Mouse (Mus musculus): ENCODE data around the gene Wwp2. TPM values are rescaled to one million over a fixed set of nuclear protein-coding genes. Genes with fewer than 3 reads are reported as not detected.

Wwp2 gene
- polyA plus RNA-seq, 1 experiment, result 43.7 TPM

DNA sequence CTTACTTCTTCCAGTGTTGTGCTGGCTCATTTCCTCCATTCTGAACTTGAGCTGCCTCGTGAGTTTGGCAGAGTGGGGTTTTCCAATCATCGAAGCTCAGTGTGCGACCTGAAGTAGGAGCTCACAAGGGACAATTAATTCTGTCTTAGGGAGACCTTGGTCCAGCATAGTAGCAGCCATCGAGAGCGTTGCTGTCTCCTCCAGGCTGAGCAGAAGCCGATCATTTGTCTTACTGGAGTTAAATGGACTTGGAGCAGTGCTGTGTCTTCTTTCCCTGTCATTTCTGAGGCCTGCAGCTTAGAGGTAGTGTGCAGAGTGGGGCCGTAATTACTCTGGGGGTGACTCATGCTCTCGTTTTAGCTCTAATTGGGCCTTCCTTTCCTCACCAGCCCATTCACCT, 62.6 kb downstream of the Wwp2 start:
- peaks cover 31% of the 10 kb centered on the region for H3K4me1 ChIP-seq (ENCODE audit: control insufficient read depth, insufficient read depth, low read length)

DNA sequence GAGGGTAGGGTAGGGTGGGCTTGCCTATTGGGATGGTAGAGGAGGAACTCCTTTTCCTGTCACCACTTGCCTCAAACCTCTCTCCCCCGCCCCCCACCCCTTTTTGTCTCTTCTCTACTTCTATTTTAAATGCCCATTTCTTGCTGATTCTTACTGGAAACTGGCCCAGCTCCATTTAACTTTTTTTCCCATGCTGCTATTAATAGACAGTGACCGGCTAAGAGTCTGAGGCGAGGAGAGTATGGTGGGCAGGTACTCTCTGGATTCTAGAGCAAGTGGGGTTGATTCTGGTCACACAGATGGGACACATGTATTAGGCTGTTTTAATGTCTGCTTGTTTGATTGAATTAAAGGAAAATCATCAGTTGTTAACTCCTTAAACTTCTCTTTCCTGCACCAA, 63.4 kb downstream of the Wwp2 start:
- no peak overlapping the region for H3K4me3 ChIP-seq (ENCODE audit: insufficient read depth, low read length)
- H3K4me1 ChIP-seq (ENCODE audit: control insufficient read depth, insufficient read depth, low read length), result peaks cover 34% of the 10 kb centered on the region
- peak overlapping the region; percentile 91 for H3K27ac ChIP-seq (ENCODE audit: insufficient read depth, low read length)
- TF ChIP-seq CTCF (IDR thresholded peaks at IDR 0.05; ENCODE audit: borderline replicate concordance, insufficient read depth, low read length) (no peak), POLR2A (IDR thresholded peaks at IDR 0.05; ENCODE audit: low read depth, low read length) (no peak)

More for the DNA sequence above, 62.6 kb downstream of the Wwp2 start:
- TF ChIP-seq CTCF (IDR thresholded peaks at IDR 0.05; ENCODE audit: borderline replicate concordance, insufficient read depth, low read length) (no peak), POLR2A (IDR thresholded peaks at IDR 0.05; ENCODE audit: low read depth, low read length) (0 out of 2 replicates have a peak, but pooled peaks have one; percentile 36)
- no peak overlapping the region for H3K4me3 ChIP-seq (ENCODE audit: insufficient read depth, low read length)
- H3K27ac ChIP-seq (ENCODE audit: insufficient read depth, low read length), result peak overlapping the region; percentile 91

DNA sequence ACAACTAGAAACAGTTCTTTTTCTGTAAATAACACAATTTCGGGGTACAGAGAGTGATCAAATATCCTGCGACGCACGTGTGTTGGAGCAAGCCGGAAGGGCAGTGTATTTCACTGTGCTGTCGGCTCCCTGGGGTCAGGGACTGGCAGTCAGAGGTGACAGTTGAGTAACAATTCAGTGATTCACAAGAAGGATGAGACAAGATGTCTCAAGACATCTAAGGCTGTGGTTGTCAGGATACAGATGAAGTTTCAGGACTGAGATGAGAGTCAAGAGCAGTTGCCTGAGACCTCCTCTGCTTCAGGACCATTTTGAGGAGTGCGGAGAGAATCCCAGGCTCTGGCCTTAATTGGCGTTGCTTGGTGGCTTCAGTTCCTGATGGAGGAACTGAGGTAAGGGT, 66.2 kb downstream of the Wwp2 start:
- peak overlapping the region; percentile 94 for H3K27ac ChIP-seq (ENCODE audit: insufficient read depth, low read length)
- TF ChIP-seq CTCF (IDR thresholded peaks at IDR 0.05; ENCODE audit: borderline replicate concordance, insufficient read depth, low read length), result no peak
- H3K4me3 ChIP-seq (ENCODE audit: insufficient read depth, low read length), result no peak overlapping the region
- H3K4me1 ChIP-seq (ENCODE audit: control insufficient read depth, insufficient read depth, low read length), result peaks cover 34% of the 10 kb centered on the region

DNA sequence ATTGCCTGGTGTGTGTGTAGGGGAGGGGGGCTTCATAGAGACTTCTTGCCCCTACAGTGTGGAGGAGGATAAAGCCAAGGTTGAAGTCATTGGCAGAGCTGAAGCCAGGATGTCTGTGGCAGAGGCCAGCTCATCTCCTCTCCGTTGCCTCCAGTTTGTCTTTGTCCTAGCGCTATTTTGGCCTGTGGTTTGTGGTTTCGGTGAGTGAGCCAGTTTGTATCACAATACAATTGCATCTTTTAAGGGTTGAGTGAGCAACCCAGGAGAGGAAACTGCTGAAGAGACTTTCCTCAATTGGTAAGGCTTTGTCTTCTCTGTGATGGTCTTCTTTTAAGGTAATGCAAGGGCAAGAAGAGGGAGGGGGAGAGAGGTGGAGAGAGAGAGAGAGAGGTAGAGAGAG, 66.8 kb downstream of the Wwp2 start:
- Histone ChIP-seq H3K27ac (ENCODE audit: insufficient read depth, low read length) (peak overlapping the region; percentile 94), H3K4me1 (ENCODE audit: control insufficient read depth, insufficient read depth, low read length) (peaks cover 29% of the 10 kb centered on the region), H3K4me3 (ENCODE audit: insufficient read depth, low read length) (no peak overlapping the region)
- TF ChIP-seq CTCF (IDR thresholded peaks at IDR 0.05; ENCODE audit: borderline replicate concordance, insufficient read depth, low read length) (no peak), POLR2A (IDR thresholded peaks at IDR 0.05; ENCODE audit: low read depth, low read length) (no peak)

DNA sequence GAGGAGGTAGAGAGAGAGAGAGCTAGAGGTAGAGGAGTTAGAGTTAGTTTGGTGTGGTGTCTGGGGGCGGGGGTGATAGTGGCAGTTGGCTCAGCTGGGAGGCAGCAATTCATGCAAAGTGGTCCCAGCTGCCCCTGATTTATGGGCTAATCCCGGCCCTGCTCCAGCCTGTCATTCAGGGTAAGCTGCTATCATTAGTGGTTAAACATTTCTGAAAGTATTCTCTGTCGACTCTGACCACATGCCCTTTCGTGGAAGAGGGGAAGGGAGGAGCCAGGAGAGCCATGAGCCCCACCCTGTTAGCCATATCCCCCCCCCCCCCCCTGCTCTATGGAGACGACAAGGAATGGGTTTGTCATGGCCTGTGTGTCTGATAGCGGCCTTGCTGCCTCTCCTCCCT, 67.2 kb downstream of the Wwp2 start:
- TF ChIP-seq CTCF (IDR thresholded peaks at IDR 0.05; ENCODE audit: borderline replicate concordance, insufficient read depth, low read length) (no peak), POLR2A (IDR thresholded peaks at IDR 0.05; ENCODE audit: low read depth, low read length) (0 out of 2 replicates have a peak, but pooled peaks have one; percentile 12)
- Histone ChIP-seq H3K4me1 (ENCODE audit: control insufficient read depth, insufficient read depth, low read length) (peaks cover 27% of the 10 kb centered on the region), H3K27ac (ENCODE audit: insufficient read depth, low read length) (peak overlapping the region; percentile 94), H3K4me3 (ENCODE audit: insufficient read depth, low read length) (no peak overlapping the region)

DNA sequence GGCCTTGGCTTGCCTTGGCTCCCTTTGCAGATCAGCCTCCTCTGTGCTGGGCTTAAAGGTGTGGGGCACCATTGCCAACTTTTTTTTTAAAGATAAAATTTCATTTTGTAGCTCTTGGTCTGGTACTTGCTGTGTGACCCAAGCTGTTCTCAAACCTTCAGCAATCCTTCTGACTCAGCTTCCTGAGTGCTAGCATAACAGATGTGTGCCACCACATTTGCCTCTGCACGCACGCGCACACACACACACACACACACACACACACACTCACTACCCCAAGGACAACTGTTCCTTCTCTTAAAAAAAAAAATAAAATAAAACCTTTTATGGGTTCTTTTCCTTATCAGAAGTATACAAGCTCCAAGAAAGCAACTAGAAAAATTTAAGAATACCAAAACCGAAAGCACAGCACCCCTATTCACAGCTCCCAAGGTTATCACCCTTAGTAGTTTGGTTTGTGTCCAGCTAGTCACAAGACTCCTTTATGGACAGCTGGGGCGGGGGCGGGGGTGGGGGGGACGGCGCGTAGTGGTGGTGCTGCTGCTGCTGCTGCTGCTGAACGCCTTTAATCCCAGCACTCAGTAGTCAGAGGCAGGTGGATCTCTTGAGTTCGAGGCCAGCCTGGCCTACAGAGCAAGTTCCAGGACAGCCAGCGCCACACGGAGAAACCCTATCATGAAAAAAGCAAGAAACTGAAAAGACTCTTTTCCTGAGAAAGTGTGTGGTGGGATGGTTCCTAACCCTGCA, 68.2 kb downstream of the Wwp2 start:
- peak overlapping the region; percentile 94 for H3K27ac ChIP-seq (ENCODE audit: insufficient read depth, low read length)
- no peak for TF ChIP-seq CTCF (IDR thresholded peaks at IDR 0.05; ENCODE audit: borderline replicate concordance, insufficient read depth, low read length)
- TF ChIP-seq POLR2A (IDR thresholded peaks at IDR 0.05; ENCODE audit: low read depth, low read length), result no peak
- H3K4me3 ChIP-seq (ENCODE audit: insufficient read depth, low read length), result no peak overlapping the region
- peaks cover 20% of the 10 kb centered on the region for H3K4me1 ChIP-seq (ENCODE audit: control insufficient read depth, insufficient read depth, low read length)

DNA sequence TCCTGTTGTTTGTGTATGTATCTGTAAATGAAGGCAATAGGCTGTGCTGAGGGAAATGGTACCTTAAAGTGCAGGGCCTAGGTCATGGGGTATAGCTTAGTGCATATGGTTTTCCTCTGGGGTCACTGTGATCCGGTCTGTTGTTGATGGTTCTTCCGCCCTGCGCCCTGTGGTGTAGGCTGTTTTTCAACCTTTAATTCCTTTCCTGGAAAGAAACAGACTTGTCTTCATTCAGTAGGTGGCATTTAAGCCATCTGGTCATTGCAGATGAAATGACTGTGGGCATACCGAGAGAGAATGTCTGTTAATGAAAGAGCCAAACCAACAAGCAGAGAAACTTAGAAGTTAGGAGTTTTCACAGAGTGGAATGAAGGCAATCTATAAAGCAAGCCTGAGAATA, 69.1 kb downstream of the Wwp2 start:
- Histone ChIP-seq H3K4me1 (ENCODE audit: control insufficient read depth, insufficient read depth, low read length) (peaks cover 15% of the 10 kb centered on the region), H3K4me3 (ENCODE audit: insufficient read depth, low read length) (no peak overlapping the region), H3K27ac (ENCODE audit: insufficient read depth, low read length) (no peak overlapping the region)
- TF ChIP-seq CTCF (IDR thresholded peaks at IDR 0.05; ENCODE audit: borderline replicate concordance, insufficient read depth, low read length) (no peak), POLR2A (IDR thresholded peaks at IDR 0.05; ENCODE audit: low read depth, low read length) (no peak)

DNA sequence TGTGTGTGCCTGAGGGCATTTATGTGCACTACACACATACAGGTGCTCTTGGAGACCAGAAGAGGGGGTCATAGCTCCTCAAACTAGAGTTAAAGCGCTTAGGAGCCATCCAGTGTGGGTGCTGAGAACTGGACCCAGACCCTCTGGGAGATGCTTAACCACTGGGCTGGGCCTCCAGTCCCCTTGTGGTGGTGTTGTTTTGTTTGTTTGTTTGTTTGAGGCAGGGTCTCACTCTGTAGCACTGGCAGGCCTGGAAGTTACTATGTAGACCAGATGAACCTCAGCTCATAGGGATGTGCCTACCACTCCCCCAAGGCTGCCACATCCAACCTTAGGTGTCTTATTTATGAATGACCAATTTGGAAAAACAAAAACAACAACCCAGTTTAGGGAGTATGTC, 70.9 kb downstream of the Wwp2 start:
- peaks cover 15% of the 10 kb centered on the region for H3K4me1 ChIP-seq (ENCODE audit: control insufficient read depth, insufficient read depth, low read length)
- no peak overlapping the region for H3K4me3 ChIP-seq (ENCODE audit: insufficient read depth, low read length)
- no peak overlapping the region for H3K27ac ChIP-seq (ENCODE audit: insufficient read depth, low read length)
- TF ChIP-seq POLR2A (IDR thresholded peaks at IDR 0.05; ENCODE audit: low read depth, low read length), result no peak
- no peak for TF ChIP-seq CTCF (IDR thresholded peaks at IDR 0.05; ENCODE audit: borderline replicate concordance, insufficient read depth, low read length)

DNA sequence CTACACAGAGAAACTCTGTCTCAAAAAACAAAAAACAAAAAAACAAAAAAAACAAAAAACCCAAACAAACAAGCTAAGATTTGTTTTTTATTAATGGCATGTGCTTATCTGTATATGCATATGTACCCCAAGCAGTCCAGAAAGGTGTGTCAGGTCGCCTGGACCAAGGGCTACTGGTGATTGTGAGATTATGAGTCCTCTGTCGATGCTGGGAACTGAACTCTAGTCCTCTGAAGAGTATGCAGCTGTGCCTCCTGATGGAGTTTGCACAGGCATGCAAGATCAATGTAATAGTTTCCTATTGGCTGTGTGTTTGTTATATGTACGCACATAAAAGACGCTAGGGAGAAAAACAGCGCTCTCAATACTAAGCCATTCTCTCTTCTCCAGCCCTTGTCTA, 74.0 kb downstream of the Wwp2 start:
- no peak overlapping the region for H3K27ac ChIP-seq (ENCODE audit: insufficient read depth, low read length)

DNA sequence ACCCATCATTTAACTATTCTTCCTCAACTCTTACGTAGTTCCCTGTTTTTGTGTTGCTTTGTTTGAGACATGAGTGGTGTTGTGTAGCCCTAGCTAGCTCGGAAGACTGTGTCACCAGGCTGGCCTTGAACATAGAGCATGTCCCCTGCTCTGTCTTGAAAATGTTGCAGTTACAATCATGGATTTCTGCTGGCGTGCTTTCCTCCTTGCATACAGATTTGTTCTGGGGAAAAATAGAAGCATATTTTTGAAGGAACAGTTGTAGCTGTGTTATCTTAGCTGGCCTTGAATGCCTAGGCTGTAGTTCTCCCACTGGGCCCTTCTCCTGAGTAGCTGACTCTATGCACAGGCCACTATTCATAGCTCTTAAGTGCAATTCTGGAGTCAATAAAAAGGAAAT, 74.6 kb downstream of the Wwp2 start:
- no peaks in the 10 kb centered on the region for H3K4me1 ChIP-seq (ENCODE audit: control insufficient read depth, insufficient read depth, low read length)
- no peak overlapping the region for H3K27ac ChIP-seq (ENCODE audit: insufficient read depth, low read length)
- TF ChIP-seq POLR2A (IDR thresholded peaks at IDR 0.05; ENCODE audit: low read depth, low read length) (no peak), CTCF (IDR thresholded peaks at IDR 0.05; ENCODE audit: borderline replicate concordance, insufficient read depth, low read length) (no peak)
- H3K4me3 ChIP-seq (ENCODE audit: insufficient read depth, low read length), result no peak overlapping the region

More for the DNA sequence above, 74.0 kb downstream of the Wwp2 start:
- Histone ChIP-seq H3K4me1 (ENCODE audit: control insufficient read depth, insufficient read depth, low read length) (no peaks in the 10 kb centered on the region), H3K4me3 (ENCODE audit: insufficient read depth, low read length) (no peak overlapping the region)
- TF ChIP-seq POLR2A (IDR thresholded peaks at IDR 0.05; ENCODE audit: low read depth, low read length), result no peak
- no peak for TF ChIP-seq CTCF (IDR thresholded peaks at IDR 0.05; ENCODE audit: borderline replicate concordance, insufficient read depth, low read length)
